Mouse (Mus musculus) kidney, embryonic 16.5 days (tissue): ENCODE results near the gene Ebf1. TPM values are rescaled to one million over a fixed set of nuclear protein-coding genes. Genes with fewer than 3 reads are reported as not detected.
A peak's percentile ranks its signal among the peaks of the same experiment; 100 is the strongest.

Experiments
- ATAC-seq: fragments of 200-750 bp; cut with Nextera tagmentation; 2 replicates; pipeline ENCODE4 v1.8.0; 2017; ENCODE audit warnings: moderate TSS enrichment; ENCODE audit not compliant: low FRiP score, low TSS enrichment
- H3K27ac ChIP-seq: fragments of 300-500 bp; sonication (generic); 2 replicates; pipeline ENCODE4 v1.5.1; 2014; ENCODE audit warnings: low read length
- H3K27me3 ChIP-seq: fragments of 300-500 bp; sonication (generic); 2 replicates; pipeline ENCODE4 v1.6.1; 2014; ENCODE audit warnings: low read length, control low read depth, mixed read lengths; ENCODE audit not compliant: insufficient read depth
- H3K36me3 ChIP-seq: fragments of 300-500 bp; sonication (generic); 2 replicates; pipeline ENCODE4 v1.6.1; 2014; ENCODE audit warnings: low read length, control low read depth, mixed read lengths; ENCODE audit not compliant: insufficient read depth
- H3K4me1 ChIP-seq: fragments of 300-500 bp; sonication (generic); 2 replicates; pipeline ENCODE4 v1.6.1; 2014; ENCODE audit warnings: low read length, control low read depth, mixed read lengths; ENCODE audit not compliant: insufficient read depth
- H3K4me2 ChIP-seq: fragments of 300-500 bp; sonication (generic); replicated peaks from 2 replicates; pipeline ENCODE4 v1.6.1; 2014; ENCODE audit warnings: low read depth, low read length
- H3K4me3 ChIP-seq: fragments of 300-500 bp; sonication (generic); 2 replicates; pipeline ENCODE4 v1.5.1; 2014; ENCODE audit warnings: mild to moderate bottlenecking, low read length
- H3K9ac ChIP-seq: fragments of 300-500 bp; sonication (generic); replicated peaks from 2 replicates; pipeline ENCODE4 v1.6.1; 2014; ENCODE audit warnings: low read length
- H3K9me3 ChIP-seq: fragments of 300-500 bp; sonication (generic); 2 replicates; pipeline ENCODE4 v1.6.1; 2016; ENCODE audit warnings: low read length, control low read depth
- WGBS: fragments of 180-500 bp; shearing (Covaris S2); extraction: QIAGEN DNeasy Blood & Tissue Kit; methylation state at CpG from one replicate; pipeline ENCODE4 v1.1.7; 2014; 5-methylcytosine and 5-hydroxymethylcytosine counted together
- polyA plus RNA-seq: library from polyadenylated mRNA; unstranded; fragments of >200 nt; fragmentation: Nextera tagmentation; extraction: Ambion mirVana; gene quantifications from 2 replicates; pipeline ENCODE4 v1.2.1, GENCODE M21; 2015

The Ebf1 gene
- polyA plus RNA-seq, 1 experiment from 2014 or later = 24.1 TPM

DNA sequence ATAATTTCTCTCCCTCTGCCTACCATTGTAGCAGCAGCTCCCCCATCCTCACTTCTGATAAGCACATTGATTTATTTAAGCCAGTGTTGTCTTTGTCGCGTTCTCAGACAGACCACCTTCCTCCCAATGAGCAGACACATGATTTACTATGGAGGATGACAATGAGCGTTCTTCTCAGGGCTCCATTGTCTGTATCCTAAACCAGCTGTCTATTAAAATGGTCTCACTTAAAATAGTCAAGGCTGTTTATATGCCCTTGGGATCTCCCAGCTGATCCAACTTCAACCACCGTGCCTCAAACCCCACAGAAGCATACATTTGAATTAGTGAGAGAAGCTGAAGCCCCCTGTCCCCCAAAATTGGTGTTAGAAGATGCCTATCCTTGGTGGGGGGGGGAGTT is 11.3 kb downstream of the Ebf1 start:
- Histone ChIP-seq H3K4me3 (no peak overlapping the region), H3K9me3 (no peaks in the 10 kb centered on the region), H3K9ac (no peak overlapping the region), H3K27me3 (no peaks in the 10 kb centered on the region), H3K27ac (no peak overlapping the region), H3K36me3 (no peaks in the 10 kb centered on the region), H3K4me2 (no peak overlapping the region), H3K4me1 (peaks cover 4% of the 10 kb centered on the region)
- 33% methylated on average over 4 of the region's 4 CpGs for WGBS
- no peak for ATAC-seq

GRCm38 (mm10) chr11:44632064-44632968 is 15.2 kb downstream of the Ebf1 start:
- no peak for ATAC-seq
- no peak overlapping the region for H3K27ac ChIP-seq
- H3K9me3 ChIP-seq = no peaks in the 10 kb centered on the region
- H3K4me1 ChIP-seq = no peaks in the 10 kb centered on the region; the same call in none of the 2 replicates
- H3K4me2 ChIP-seq = no peak overlapping the region
- no peak overlapping the region for H3K9ac ChIP-seq
- H3K4me3 ChIP-seq = no peak overlapping the region
- no peaks in the 10 kb centered on the region for H3K27me3 ChIP-seq
- no peaks in the 10 kb centered on the region for H3K36me3 ChIP-seq
- WGBS = 76% methylated on average over 15 of the region's 15 CpGs

DNA sequence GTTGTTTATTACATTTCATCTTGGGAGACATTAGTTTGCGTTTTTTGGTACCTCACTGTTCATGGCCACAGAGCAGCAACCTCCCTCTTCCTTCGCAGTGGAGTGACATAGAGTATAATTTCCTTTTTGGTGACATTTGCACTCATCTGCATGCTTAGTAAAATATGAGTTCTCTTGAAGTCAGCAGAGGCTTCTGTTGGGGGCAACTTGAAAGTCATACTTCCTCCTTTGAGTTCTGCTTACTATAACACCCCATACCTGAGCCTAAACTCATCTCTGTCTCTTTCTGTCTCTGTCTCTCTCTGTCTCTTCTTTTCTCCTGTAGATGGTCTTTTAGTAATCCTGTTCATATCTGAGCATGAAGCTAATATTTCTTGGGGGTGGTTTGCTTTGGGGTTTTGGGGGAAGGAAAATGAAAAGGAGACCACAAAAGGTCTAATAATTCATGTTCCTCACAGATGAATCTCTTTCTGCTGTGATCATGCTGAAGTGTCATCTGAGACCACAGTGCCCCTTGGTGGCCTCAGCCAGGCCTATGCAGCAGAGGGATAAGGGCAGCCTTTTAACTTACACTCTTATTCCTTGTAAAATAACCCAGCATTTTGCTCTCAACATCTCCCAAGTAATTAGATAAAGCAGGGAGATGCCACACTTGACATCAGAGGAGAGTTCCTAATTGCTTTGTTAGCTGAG is 16.0 kb downstream of the Ebf1 start:
- WGBS = 72% methylated on average over 2 of the region's 2 CpGs
- no peak for ATAC-seq
- H3K4me1 ChIP-seq = no peaks in the 10 kb centered on the region; the same call in none of the 2 replicates

DNA sequence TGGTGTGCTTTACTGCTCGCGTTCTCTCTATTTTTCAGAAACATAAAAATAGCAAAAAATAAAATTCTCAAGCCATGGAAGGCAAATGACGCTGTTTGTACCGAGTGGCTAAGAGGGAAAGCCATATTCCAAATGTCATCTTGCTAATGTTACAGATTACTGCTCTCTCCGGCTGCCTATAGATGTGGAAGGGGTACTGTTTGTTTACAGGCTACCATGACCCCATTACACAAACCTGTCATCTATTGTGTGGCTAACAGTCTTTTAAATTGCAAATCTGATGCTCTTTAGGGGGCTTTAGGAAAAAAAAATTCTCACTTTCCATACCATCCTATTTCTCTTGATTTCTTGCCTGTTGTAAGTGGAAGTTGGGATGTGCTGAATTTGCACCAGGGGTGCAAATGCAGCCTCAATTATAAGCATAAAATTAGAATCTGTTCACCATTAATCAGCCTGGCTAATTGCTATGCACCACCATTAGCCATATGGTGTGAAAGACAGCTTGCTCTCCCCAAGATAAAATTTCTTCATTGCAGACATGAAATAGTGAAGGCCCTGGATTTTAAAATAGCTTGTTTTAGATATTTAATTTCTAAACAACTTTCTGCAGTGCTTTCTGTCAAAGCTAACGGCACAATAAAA is 17.6 kb downstream of the Ebf1 start:
- no peaks in the 10 kb centered on the region for H3K4me1 ChIP-seq
- H3K36me3 ChIP-seq = no peaks in the 10 kb centered on the region
- no peak overlapping the region for H3K9ac ChIP-seq
- H3K27ac ChIP-seq = no peak overlapping the region
- ATAC-seq = no peak
- no peaks in the 10 kb centered on the region for H3K27me3 ChIP-seq
- WGBS = 76% methylated on average over 6 of the region's 6 CpGs
- H3K4me2 ChIP-seq = no peak overlapping the region
- H3K4me3 ChIP-seq = no peak overlapping the region
- H3K9me3 ChIP-seq = no peaks in the 10 kb centered on the region

More for the DNA sequence above, 16.0 kb downstream of the Ebf1 start:
- no peaks in the 10 kb centered on the region for H3K9me3 ChIP-seq
- no peak overlapping the region for H3K4me3 ChIP-seq
- no peak overlapping the region for H3K4me2 ChIP-seq
- H3K27me3 ChIP-seq = no peaks in the 10 kb centered on the region
- no peak overlapping the region for H3K27ac ChIP-seq
- no peaks in the 10 kb centered on the region for H3K36me3 ChIP-seq
- H3K9ac ChIP-seq = no peak overlapping the region

DNA sequence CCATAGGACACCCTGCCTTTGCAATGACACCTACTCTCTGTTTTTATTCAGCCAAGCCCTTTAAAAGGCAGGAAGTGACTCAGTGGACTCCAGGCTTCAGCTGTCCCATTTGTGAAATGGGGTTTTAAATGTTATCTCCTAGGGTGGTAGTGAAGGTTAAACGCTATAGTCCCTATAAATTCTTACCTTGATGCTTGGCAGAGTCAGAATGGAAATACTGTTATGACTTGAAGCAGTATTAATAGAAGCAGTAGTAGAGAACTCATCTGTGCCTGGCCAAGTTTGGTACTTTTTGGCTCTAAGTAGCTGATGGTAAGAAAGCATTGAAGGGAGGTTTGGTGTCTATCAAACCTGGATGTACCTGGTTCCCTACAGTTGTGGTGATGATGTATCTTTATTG is 19.1 kb downstream of the Ebf1 start:
- H3K36me3 ChIP-seq = no peaks in the 10 kb centered on the region
- no peak overlapping the region for H3K4me2 ChIP-seq
- H3K27ac ChIP-seq = no peak overlapping the region
- H3K4me3 ChIP-seq = no peak overlapping the region
- no peak for ATAC-seq
- no peaks in the 10 kb centered on the region for H3K4me1 ChIP-seq
- 78% methylated on average over 1 of the region's 1 CpGs for WGBS
- no peaks in the 10 kb centered on the region for H3K27me3 ChIP-seq
- no peak overlapping the region for H3K9ac ChIP-seq
- H3K9me3 ChIP-seq = no peaks in the 10 kb centered on the region

- H3K4me2 ChIP-seq = no peak overlapping the region
- ATAC-seq = peak; percentile 49; the same call in 1 of the 2 replicates
- no peaks in the 10 kb centered on the region for H3K27me3 ChIP-seq
- H3K4me3 ChIP-seq = no peak overlapping the region
- WGBS = 11% methylated on average over 4 of the region's 4 CpGs
- H3K4me1 ChIP-seq = no peaks in the 10 kb centered on the region
- no peak overlapping the region for H3K9ac ChIP-seq
- no peaks in the 10 kb centered on the region for H3K36me3 ChIP-seq
- no peaks in the 10 kb centered on the region for H3K9me3 ChIP-seq
- no peak overlapping the region for H3K27ac ChIP-seq
These were observed 21.2 kb downstream of the Ebf1 start for GRCm38 (mm10) chr11:44638193-44638754.

GRCm38 (mm10) chr11:44641496-44641895 is 24.4 kb downstream of the Ebf1 start:
- WGBS = 60% methylated on average over 2 of the region's 2 CpGs
- Histone ChIP-seq H3K4me1 (no peaks in the 10 kb centered on the region), H3K27me3 (no peaks in the 10 kb centered on the region), H3K9me3 (no peaks in the 10 kb centered on the region), H3K27ac (no peak overlapping the region), H3K36me3 (no peaks in the 10 kb centered on the region), H3K4me2 (no peak overlapping the region), H3K9ac (no peak overlapping the region), H3K4me3 (no peak overlapping the region)
- no peak for ATAC-seq

DNA sequence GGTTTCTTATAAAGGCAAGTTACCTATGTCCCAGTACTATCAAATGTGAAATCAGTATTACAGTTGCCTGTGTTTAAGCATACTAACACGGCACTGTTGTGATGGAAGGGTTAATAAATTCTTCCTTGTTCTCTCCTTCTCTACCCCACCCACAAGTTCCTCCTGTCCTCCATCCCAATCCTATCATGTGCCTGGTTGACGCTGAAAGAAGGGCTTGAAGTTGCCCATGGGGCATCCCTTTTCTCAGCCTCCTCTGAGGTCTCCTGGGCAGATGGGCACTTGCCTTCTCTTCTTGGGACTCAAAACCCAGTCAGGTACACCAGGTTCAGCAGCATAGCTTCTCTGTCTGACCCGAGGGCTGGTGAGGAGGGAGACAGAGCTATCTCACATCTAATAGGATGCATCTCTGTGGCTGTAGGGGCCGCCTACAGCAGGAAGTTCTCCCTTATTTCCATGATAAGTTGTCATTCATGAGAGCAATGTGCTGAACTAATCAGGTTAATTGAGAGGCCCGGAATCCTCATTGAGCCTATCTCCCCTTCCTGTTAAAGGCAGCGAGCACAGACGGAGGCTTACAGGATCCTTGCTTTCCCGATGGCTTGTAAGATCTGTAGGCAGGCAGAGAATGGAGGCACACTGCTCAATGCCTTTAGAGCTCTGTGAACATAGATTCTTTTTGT is 37.4 kb downstream of the Ebf1 start:
- ATAC-seq = no peak
- no peaks in the 10 kb centered on the region for H3K9me3 ChIP-seq
- H3K4me2 ChIP-seq = no peak overlapping the region
- no peak overlapping the region for H3K9ac ChIP-seq
- H3K4me3 ChIP-seq = no peak overlapping the region
- H3K27ac ChIP-seq = no peak overlapping the region
- H3K27me3 ChIP-seq = no peaks in the 10 kb centered on the region
- no peaks in the 10 kb centered on the region for H3K4me1 ChIP-seq
- 65% methylated on average over 8 of the region's 8 CpGs for WGBS
- no peaks in the 10 kb centered on the region for H3K36me3 ChIP-seq

GRCm38 (mm10) chr11:44655468-44655867 is 38.4 kb downstream of the Ebf1 start:
- Histone ChIP-seq H3K4me1 (no peaks in the 10 kb centered on the region), H3K9ac (no peak overlapping the region), H3K27me3 (no peaks in the 10 kb centered on the region), H3K36me3 (no peaks in the 10 kb centered on the region), H3K4me2 (no peak overlapping the region), H3K27ac (no peak overlapping the region), H3K4me3 (no peak overlapping the region), H3K9me3 (no peaks in the 10 kb centered on the region)
- no peak for ATAC-seq
- WGBS = 45% methylated on average over 5 of the region's 5 CpGs
